Mouse (Mus musculus): ENCODE data around the gene Zmiz1.

DNA sequence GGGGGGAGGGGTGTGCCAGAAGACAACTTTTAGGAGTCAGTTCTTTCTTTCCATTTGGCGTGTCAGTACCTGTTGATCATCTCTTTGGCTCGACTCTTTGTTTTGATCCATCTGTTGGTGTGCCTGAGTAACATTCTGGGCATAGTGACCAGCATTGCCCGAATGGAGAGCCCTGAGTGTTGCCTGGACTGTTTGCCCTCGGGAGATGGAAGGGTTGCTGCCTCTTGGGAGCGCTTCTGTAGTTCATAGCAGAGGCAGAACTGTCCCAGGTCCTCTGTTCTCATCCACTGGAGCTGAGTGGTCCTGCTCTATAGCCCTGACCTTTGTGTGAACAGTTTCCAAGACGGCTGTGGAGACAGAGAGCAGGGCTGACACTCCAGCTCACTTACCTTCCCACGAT, 18.3 kb downstream of the Zmiz1 start:
- TF ChIP-seq POLR2A (IDR thresholded peaks at IDR 0.05; ENCODE audit: low read depth, low read length) (no peak), IRF4 (IDR thresholded peaks at IDR 0.05; ENCODE audit: low read depth, low read length) (no peak)

Measured in CH12.LX (cell line).